Mouse (Mus musculus) monocyte, adult 5-6 weeks (primary cell): ENCODE results near the gene Slc9a9. TPM values are rescaled to one million over a fixed set of nuclear protein-coding genes. Genes with fewer than 3 reads are reported as not detected.

ENCODE experiments used
- ATAC-seq: fragments of 153-309, 156-312 bp; replicated peaks from 2 replicates; pipeline ENCODE4 v1.8.0; 2017; ENCODE audit warnings: mild to moderate bottlenecking; ENCODE audit not compliant: low TSS enrichment, insufficient number of reproducible peaks, severe bottlenecking, poor library complexity, low FRiP score
- total RNA-seq: library from RNA; stranded (forward); fragments of 200-1000, 200-491, 200-594 nt; gene quantifications from 3 replicates; pipeline ENCODE4 v1.2.3, GENCODE M21; 2017

Gene Slc9a9
- total RNA-seq, 1 experiment from 2014 or later: 49.1 TPM

- no peak for ATAC-seq
Measured at GRCm38 (mm10) chr9:94768524-94768923, 98.8 kb downstream of the Slc9a9 start.

- no peak for ATAC-seq
Measured at GRCm38 (mm10) chr9:94773357-94773756, 103.6 kb downstream of the Slc9a9 start.

GRCm38 (mm10) chr9:94788261-94788660 lies 118.6 kb downstream of the Slc9a9 start:
- ATAC-seq: no peak

GRCm38 (mm10) chr9:94790966-94791365 lies 121.3 kb downstream of the Slc9a9 start:
- no peak for ATAC-seq

- ATAC-seq: no peak
Measured at GRCm38 (mm10) chr9:94803073-94803472, 133.4 kb downstream of the Slc9a9 start.

GRCm38 (mm10) chr9:94805506-94805905 lies 135.8 kb downstream of the Slc9a9 start:
- ATAC-seq: no peak

GRCm38 (mm10) chr9:94815518-94815917 lies 145.8 kb downstream of the Slc9a9 start:
- ATAC-seq: no peak

- ATAC-seq: no peak
Measured at GRCm38 (mm10) chr9:94821268-94821667, 151.6 kb downstream of the Slc9a9 start.

GRCm38 (mm10) chr9:94833836-94834235 lies 164.1 kb downstream of the Slc9a9 start:
- no peak for ATAC-seq

- no peak for ATAC-seq
Measured at GRCm38 (mm10) chr9:94837384-94837783, 167.7 kb downstream of the Slc9a9 start.

GRCm38 (mm10) chr9:94838479-94839031 lies 168.8 kb downstream of the Slc9a9 start:
- ATAC-seq: no peak

GRCm38 (mm10) chr9:94839204-94839603 lies 169.5 kb downstream of the Slc9a9 start:
- ATAC-seq: no peak

GRCm38 (mm10) chr9:94840398-94840797 lies 170.7 kb downstream of the Slc9a9 start:
- ATAC-seq: no peak

GRCm38 (mm10) chr9:94840972-94841371 lies 171.3 kb downstream of the Slc9a9 start:
- no peak for ATAC-seq

GRCm38 (mm10) chr9:94844176-94844575 lies 174.5 kb downstream of the Slc9a9 start:
- ATAC-seq: no peak

GRCm38 (mm10) chr9:94847624-94848023 lies 177.9 kb downstream of the Slc9a9 start:
- no peak for ATAC-seq

- ATAC-seq: no peak
Measured at GRCm38 (mm10) chr9:94851550-94851949, 181.8 kb downstream of the Slc9a9 start.

- no peak for ATAC-seq
Measured at GRCm38 (mm10) chr9:94856093-94856492, 186.4 kb downstream of the Slc9a9 start.

- no peak for ATAC-seq
Measured at GRCm38 (mm10) chr9:94868557-94868956, 198.8 kb downstream of the Slc9a9 start.

- ATAC-seq: no peak
Measured at GRCm38 (mm10) chr9:94869023-94869799, 199.5 kb downstream of the Slc9a9 start.
